Mouse (Mus musculus): Measurements from ENCODE around the gene Rps6ka5.

DNA sequence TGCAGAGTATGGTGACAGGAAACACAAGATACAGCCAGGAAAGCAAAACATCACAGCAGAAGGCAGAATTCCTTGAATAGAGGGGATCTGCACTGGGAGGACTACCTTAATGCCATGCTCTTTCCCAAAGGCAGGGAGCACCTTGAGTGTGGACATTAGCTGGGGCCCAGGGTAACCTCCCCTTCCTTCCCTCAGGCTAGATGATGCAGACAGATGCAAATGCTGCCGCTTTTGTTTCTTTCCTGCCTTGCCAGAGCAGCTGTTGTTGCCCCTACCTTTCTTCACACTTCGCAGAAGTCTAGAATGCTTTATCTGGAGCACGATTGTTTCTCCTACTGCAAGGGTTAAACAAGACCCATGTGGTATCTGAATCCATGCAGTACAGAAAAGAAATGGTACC lies 34.6 kb downstream of the Rps6ka5 start:
- TF ChIP-seq POLR2A (IDR thresholded peaks at IDR 0.05; ENCODE audit: low read depth, low read length) (no peak), CTCF (IDR thresholded peaks at IDR 0.05; ENCODE audit: extremely low read depth, insufficient read depth, insufficient read length, insufficient replicate concordance) (no peak)
